Mouse (Mus musculus): ENCODE results near the gene Lcp2. TPM values are rescaled to one million over a fixed set of nuclear protein-coding genes. Genes with fewer than 3 reads are reported as not detected.

The Lcp2 gene
- polyA plus RNA-seq, 1 experiment from 2014 or later = 3.7 TPM

- Histone ChIP-seq H3K27ac (no peak overlapping the region), H3K4me2 (replicated peaks) (peak overlapping the region; percentile 30; the same call in 1 of the 2 replicates), H3K4me1 (replicated peaks) (no peaks in the 10 kb centered on the region), H3K36me3 (no peaks in the 10 kb centered on the region), H3K9ac (no peak overlapping the region), H3K27me3 (replicated peaks) (no peaks in the 10 kb centered on the region), H3K9me3 (no peaks in the 10 kb centered on the region), H3K4me3 (replicated peaks) (no peak overlapping the region)
- no peak for ATAC-seq
- WGBS = 14% methylated on average over 15 of the region's 15 CpGs
Observed at GRCm38 (mm10) chr11:34073776-34074175, 27.1 kb downstream of the Lcp2 start.

- no peaks in the 10 kb centered on the region for H3K4me1 ChIP-seq (replicated peaks)
- no peaks in the 10 kb centered on the region for H3K27me3 ChIP-seq (replicated peaks)
- H3K9ac ChIP-seq = no peak overlapping the region
- no peaks in the 10 kb centered on the region for H3K36me3 ChIP-seq
- ATAC-seq = no peak
- no peak overlapping the region for H3K4me2 ChIP-seq (replicated peaks)
- 67% methylated on average over 2 of the region's 2 CpGs for WGBS
- H3K27ac ChIP-seq = no peak overlapping the region
- H3K9me3 ChIP-seq = no peaks in the 10 kb centered on the region
- H3K4me3 ChIP-seq (replicated peaks) = no peak overlapping the region
Observed at GRCm38 (mm10) chr11:34077870-34078269, 31.1 kb downstream of the Lcp2 start.

- 86% methylated on average over 7 of the region's 7 CpGs for WGBS
Observed at GRCm38 (mm10) chr11:34078581-34078980, 31.9 kb downstream of the Lcp2 start.

GRCm38 (mm10) chr11:34079542-34080464, 33.1 kb downstream of the Lcp2 start:
- H3K4me3 ChIP-seq (replicated peaks) = no peak overlapping the region
- no peaks in the 10 kb centered on the region for H3K27me3 ChIP-seq (replicated peaks)
- H3K9me3 ChIP-seq = no peaks in the 10 kb centered on the region
- H3K27ac ChIP-seq = no peak overlapping the region
- H3K9ac ChIP-seq = no peak overlapping the region
- WGBS = 69% methylated on average over 6 of the region's 6 CpGs
- H3K36me3 ChIP-seq = no peaks in the 10 kb centered on the region
- no peak overlapping the region for H3K4me2 ChIP-seq (replicated peaks)
- ATAC-seq = no peak
- H3K4me1 ChIP-seq (replicated peaks) = no peaks in the 10 kb centered on the region

More at GRCm38 (mm10) chr11:34078581-34078980, 31.9 kb downstream of the Lcp2 start:
- Histone ChIP-seq H3K4me2 (replicated peaks) (no peak overlapping the region), H3K36me3 (no peaks in the 10 kb centered on the region), H3K9ac (no peak overlapping the region), H3K4me1 (replicated peaks) (no peaks in the 10 kb centered on the region), H3K27ac (no peak overlapping the region), H3K27me3 (replicated peaks) (no peaks in the 10 kb centered on the region), H3K9me3 (no peaks in the 10 kb centered on the region), H3K4me3 (replicated peaks) (no peak overlapping the region)
- ATAC-seq = no peak

- H3K36me3 ChIP-seq = no peaks in the 10 kb centered on the region
- ATAC-seq = no peak
- WGBS = 66% methylated on average over 7 of the region's 7 CpGs
- no peak overlapping the region for H3K4me3 ChIP-seq (replicated peaks)
- no peaks in the 10 kb centered on the region for H3K27me3 ChIP-seq (replicated peaks)
- no peaks in the 10 kb centered on the region for H3K4me1 ChIP-seq (replicated peaks)
- no peak overlapping the region for H3K4me2 ChIP-seq (replicated peaks)
- H3K9ac ChIP-seq = no peak overlapping the region
- no peak overlapping the region for H3K27ac ChIP-seq
- H3K9me3 ChIP-seq = no peaks in the 10 kb centered on the region
Observed at GRCm38 (mm10) chr11:34083795-34084194, 37.1 kb downstream of the Lcp2 start.

GRCm38 (mm10) chr11:34084639-34085038, 37.9 kb downstream of the Lcp2 start:
- Histone ChIP-seq H3K36me3 (no peaks in the 10 kb centered on the region), H3K9ac (no peak overlapping the region), H3K27me3 (replicated peaks) (no peaks in the 10 kb centered on the region), H3K9me3 (no peaks in the 10 kb centered on the region), H3K4me1 (replicated peaks) (no peaks in the 10 kb centered on the region), H3K27ac (no peak overlapping the region), H3K4me3 (replicated peaks) (no peak overlapping the region), H3K4me2 (replicated peaks) (no peak overlapping the region)
- ATAC-seq = no peak
- WGBS = 36% methylated on average over 2 of the region's 2 CpGs

GRCm38 (mm10) chr11:34086164-34086751, 39.5 kb downstream of the Lcp2 start:
- no peak overlapping the region for H3K4me3 ChIP-seq (replicated peaks)
- no peak overlapping the region for H3K9ac ChIP-seq
- H3K9me3 ChIP-seq = no peaks in the 10 kb centered on the region
- H3K36me3 ChIP-seq = no peaks in the 10 kb centered on the region
- no peaks in the 10 kb centered on the region for H3K27me3 ChIP-seq (replicated peaks)
- no peaks in the 10 kb centered on the region for H3K4me1 ChIP-seq (replicated peaks)
- no peak overlapping the region for H3K4me2 ChIP-seq (replicated peaks)
- ATAC-seq = no peak
- H3K27ac ChIP-seq = no peak overlapping the region
- 67% methylated on average over 8 of the region's 8 CpGs for WGBS

GRCm38 (mm10) chr11:34087064-34087463, 40.3 kb downstream of the Lcp2 start:
- H3K4me2 ChIP-seq (replicated peaks) = no peak overlapping the region
- no peaks in the 10 kb centered on the region for H3K9me3 ChIP-seq
- no peak overlapping the region for H3K4me3 ChIP-seq (replicated peaks)
- no peaks in the 10 kb centered on the region for H3K27me3 ChIP-seq (replicated peaks)
- WGBS = 64% methylated on average over 3 of the region's 3 CpGs
- no peaks in the 10 kb centered on the region for H3K4me1 ChIP-seq (replicated peaks)
- H3K27ac ChIP-seq = no peak overlapping the region
- no peak for ATAC-seq
- H3K9ac ChIP-seq = no peak overlapping the region
- H3K36me3 ChIP-seq = no peaks in the 10 kb centered on the region

- Histone ChIP-seq H3K4me1 (replicated peaks) (no peaks in the 10 kb centered on the region), H3K36me3 (no peaks in the 10 kb centered on the region), H3K9ac (no peak within 1 kb of the TSS), H3K4me2 (replicated peaks) (no peak within 1 kb of the TSS), H3K9me3 (no peaks in the 10 kb centered on the region), H3K27ac (no peak within 1 kb of the TSS), H3K27me3 (replicated peaks) (no peaks in the 10 kb centered on the region), H3K4me3 (replicated peaks) (no peak within 1 kb of the TSS)
- no peak for ATAC-seq
- WGBS = 82% methylated on average over 10 of the region's 10 CpGs
Observed at GRCm38 (mm10) chr11:34098422-34098821, 51.7 kb downstream of the Lcp2 start, which contains the start of gene 4930469K13Rik. TSS of gene 4930469K13Rik (minus strand) at chr11:34098554.

GRCm38 (mm10) chr11:34101827-34102226, 55.1 kb downstream of the Lcp2 start:
- no peaks in the 10 kb centered on the region for H3K9me3 ChIP-seq
- no peaks in the 10 kb centered on the region for H3K27me3 ChIP-seq (replicated peaks)
- 88% methylated on average over 4 of the region's 4 CpGs for WGBS
- no peaks in the 10 kb centered on the region for H3K4me1 ChIP-seq (replicated peaks)
- no peak for ATAC-seq
- no peak overlapping the region for H3K27ac ChIP-seq
- no peak overlapping the region for H3K4me3 ChIP-seq (replicated peaks)
- no peak overlapping the region for H3K9ac ChIP-seq
- no peaks in the 10 kb centered on the region for H3K36me3 ChIP-seq
- no peak overlapping the region for H3K4me2 ChIP-seq (replicated peaks)

- no peak overlapping the region for H3K9ac ChIP-seq
- H3K4me1 ChIP-seq (replicated peaks) = no peaks in the 10 kb centered on the region
- H3K27me3 ChIP-seq (replicated peaks) = no peaks in the 10 kb centered on the region
- H3K27ac ChIP-seq = no peak overlapping the region
- no peaks in the 10 kb centered on the region for H3K36me3 ChIP-seq
- 74% methylated on average over 1 of the region's 1 CpGs for WGBS
- ATAC-seq = no peak
- H3K9me3 ChIP-seq = no peaks in the 10 kb centered on the region
- no peak overlapping the region for H3K4me2 ChIP-seq (replicated peaks)
- H3K4me3 ChIP-seq (replicated peaks) = no peak overlapping the region
Observed at GRCm38 (mm10) chr11:34104919-34105318, 58.2 kb downstream of the Lcp2 start.

- H3K27me3 ChIP-seq (replicated peaks) = no peaks in the 10 kb centered on the region
- H3K4me2 ChIP-seq (replicated peaks) = no peak overlapping the region
- no peaks in the 10 kb centered on the region for H3K4me1 ChIP-seq (replicated peaks)
- H3K9me3 ChIP-seq = no peaks in the 10 kb centered on the region
- H3K36me3 ChIP-seq = no peaks in the 10 kb centered on the region
- H3K27ac ChIP-seq = no peak overlapping the region
- no peak overlapping the region for H3K9ac ChIP-seq
- 96% methylated on average over 1 of the region's 1 CpGs for WGBS
- no peak for ATAC-seq
- no peak overlapping the region for H3K4me3 ChIP-seq (replicated peaks)
Observed at GRCm38 (mm10) chr11:34109260-34109659, 62.5 kb downstream of the Lcp2 start.
